Mouse (Mus musculus) limb, embryonic 14.5 days (tissue): ENCODE measurements around the gene Gm49358. TPM values are rescaled to one million over a fixed set of nuclear protein-coding genes. Genes with fewer than 3 reads are reported as not detected.

Source experiments
- ATAC-seq: fragments of 200-750 bp; cut with Nextera tagmentation; 2 replicates; pipeline ENCODE4 v1.8.0; 2017; ENCODE audit warnings: low read depth, moderate number of reproducible peaks, moderate TSS enrichment; ENCODE audit not compliant: low FRiP score
- DNase-seq: peaks from one replicate; pipeline ENCODE4 v3.0.0-alpha.2; 2015; ENCODE audit warnings: low spot score
- H3K27ac ChIP-seq: fragments of 300-500 bp; sonication (generic); replicated peaks from 2 replicates; pipeline ENCODE4 v1.5.1; 2014; ENCODE audit warnings: low read depth, mild to moderate bottlenecking, low read length, moderate library complexity, mixed read lengths
- H3K27me3 ChIP-seq: fragments of 300-500 bp; sonication (generic); 2 replicates; pipeline ENCODE4 v1.6.1; 2014; ENCODE audit warnings: low read length, mixed read lengths; ENCODE audit not compliant: control insufficient read depth, insufficient read depth
- H3K36me3 ChIP-seq: fragments of 300-500 bp; sonication (generic); 2 replicates; pipeline ENCODE4 v1.6.1; 2014; ENCODE audit warnings: mild to moderate bottlenecking, low read length, moderate library complexity, mixed read lengths; ENCODE audit not compliant: control insufficient read depth, insufficient read depth
- H3K4me1 ChIP-seq: fragments of 300-500 bp; sonication (generic); 2 replicates; pipeline ENCODE4 v1.6.1; 2014; ENCODE audit warnings: antibody characterized with exemption, low read length, mixed read lengths; ENCODE audit not compliant: control insufficient read depth, insufficient read depth
- H3K4me2 ChIP-seq: fragments of 300-500 bp; sonication (generic); replicated peaks from 2 replicates; pipeline ENCODE4 v1.6.1; 2014; ENCODE audit warnings: low read depth, mild to moderate bottlenecking, low read length, moderate library complexity; ENCODE audit not compliant: severe bottlenecking
- H3K4me3 ChIP-seq: fragments of 300-500 bp; sonication (generic); replicated peaks from 2 replicates; pipeline ENCODE4 v1.5.1; 2014; ENCODE audit warnings: low read length
- H3K9ac ChIP-seq: fragments of 300-500 bp; sonication (generic); 2 replicates; pipeline ENCODE4 v1.6.1; 2014; ENCODE audit warnings: mild to moderate bottlenecking, low read depth, low read length, moderate library complexity; ENCODE audit not compliant: severe bottlenecking
- H3K9me3 ChIP-seq: fragments of 300-500 bp; sonication (generic); 2 replicates; pipeline ENCODE4 v1.6.1; 2016; ENCODE audit warnings: low read length; ENCODE audit not compliant: control insufficient read depth
- POLR2A ChIP-seq: fragments of 200-500 bp; IDR thresholded peaks from 2 replicates; pipeline ENCODE4 v1.8.0; 2012; ENCODE audit warnings: inconsistent platforms, mild to moderate bottlenecking, moderate library complexity, borderline replicate concordance; ENCODE audit not compliant: insufficient read depth, insufficient read length; ENCODE audit errors: extremely low read depth
- WGBS: fragments of 180-500 bp; shearing (Covaris S2); extraction: QIAGEN DNeasy Blood & Tissue Kit; methylation state at CpG from one replicate; pipeline ENCODE4 v1.1.7; 2014; 5-methylcytosine and 5-hydroxymethylcytosine counted together
- polyA plus RNA-seq, 2 experiments: library from polyadenylated mRNA; depleted of rRNA in 1 of 2; stranded (reverse) in 1 of 2; unstranded in 1 of 2; fragments of >200 nt; fragmentation: Nextera tagmentation in 1 of 2; extraction: Ambion mirVana in 1 of 2; gene quantifications; 2 replicates each; pipeline versions ENCODE4 v1.2.1 to v1.2.3; 2012 to 2014

Gene Gm49358
- polyA plus RNA-seq, 2 experiments: 0.22 TPM; not detected in 1

DNA sequence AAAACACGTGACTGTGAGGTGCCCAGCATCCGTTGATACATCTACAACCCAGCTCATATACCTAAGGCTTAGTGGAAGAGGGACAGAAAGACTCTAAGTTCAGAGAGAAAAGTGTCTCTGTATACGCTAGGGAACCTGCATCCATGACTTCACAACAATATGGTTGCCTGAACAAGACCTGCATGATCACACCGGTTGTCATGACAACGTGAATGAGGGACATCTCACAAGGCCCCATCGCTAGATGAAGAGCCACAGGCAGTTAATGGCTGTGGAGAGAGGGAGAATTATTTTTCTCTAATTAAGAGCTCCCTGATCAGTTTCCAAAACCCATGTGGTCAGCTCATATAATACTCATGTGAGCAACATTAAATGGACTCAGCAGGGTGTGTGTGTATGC lies 88.4 kb downstream of the Gm49358 start:
- Histone ChIP-seq H3K27me3 (0 out of 2 replicates have a peak, but pooled peaks cover 8% of the 10 kb centered on the region), H3K36me3 (no peaks in the 10 kb centered on the region), H3K27ac (no peak overlapping the region), H3K9ac (no peak overlapping the region), H3K4me3 (no peak overlapping the region), H3K4me1 (no peaks in the 10 kb centered on the region), H3K9me3 (no peaks in the 10 kb centered on the region), H3K4me2 (no peak overlapping the region)
- DNase-seq (no peak), ATAC-seq (no peak)
- TF ChIP-seq POLR2A: no peak
- 84% methylated on average over 6 of the region's 6 CpGs for WGBS

- 79% methylated on average over 3 of the region's 3 CpGs for WGBS
- Histone ChIP-seq H3K27me3 (0 out of 2 replicates have a peak, but pooled peaks cover 8% of the 10 kb centered on the region), H3K9me3 (no peaks in the 10 kb centered on the region), H3K27ac (no peak overlapping the region), H3K4me2 (no peak overlapping the region), H3K4me3 (no peak overlapping the region), H3K36me3 (no peaks in the 10 kb centered on the region), H3K9ac (no peak overlapping the region), H3K4me1 (no peaks in the 10 kb centered on the region)
- no peak for ATAC-seq
- TF ChIP-seq POLR2A: no peak
- DNase-seq: no peak
These were observed 89.7 kb downstream of the Gm49358 start for GRCm38 (mm10) chr10:86853433-86853832.

DNA sequence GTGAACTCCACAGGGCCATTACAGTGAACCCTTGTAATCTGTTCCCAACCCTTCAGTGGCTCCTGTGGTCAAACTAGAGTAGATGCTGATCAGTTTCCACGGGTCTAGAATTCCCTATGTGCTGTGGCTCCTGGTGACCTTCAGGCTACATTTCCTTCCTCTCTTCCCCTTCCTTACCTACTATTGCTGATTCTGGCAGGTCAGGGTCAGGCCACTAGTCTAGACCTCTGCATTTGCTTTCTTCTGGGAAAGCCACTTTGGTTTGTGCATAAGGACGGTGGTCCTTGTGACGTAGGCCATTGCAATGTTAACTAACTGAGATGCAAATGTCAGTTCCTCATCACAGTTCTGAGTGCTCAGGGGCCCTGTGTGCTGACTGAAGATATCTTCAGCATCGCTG lies 96.6 kb downstream of the Gm49358 start:
- H3K4me3 ChIP-seq: no peak overlapping the region
- 83% methylated on average over 4 of the region's 4 CpGs for WGBS
- H3K36me3 ChIP-seq: no peaks in the 10 kb centered on the region
- ATAC-seq (no peak), DNase-seq (no peak)
- no peak for TF ChIP-seq POLR2A
- H3K27me3 ChIP-seq: no peaks in the 10 kb centered on the region
- H3K4me1 ChIP-seq: no peaks in the 10 kb centered on the region
- no peak overlapping the region for H3K4me2 ChIP-seq
- H3K9me3 ChIP-seq: no peaks in the 10 kb centered on the region
- H3K27ac ChIP-seq: no peak overlapping the region
- H3K9ac ChIP-seq: no peak overlapping the region

DNA sequence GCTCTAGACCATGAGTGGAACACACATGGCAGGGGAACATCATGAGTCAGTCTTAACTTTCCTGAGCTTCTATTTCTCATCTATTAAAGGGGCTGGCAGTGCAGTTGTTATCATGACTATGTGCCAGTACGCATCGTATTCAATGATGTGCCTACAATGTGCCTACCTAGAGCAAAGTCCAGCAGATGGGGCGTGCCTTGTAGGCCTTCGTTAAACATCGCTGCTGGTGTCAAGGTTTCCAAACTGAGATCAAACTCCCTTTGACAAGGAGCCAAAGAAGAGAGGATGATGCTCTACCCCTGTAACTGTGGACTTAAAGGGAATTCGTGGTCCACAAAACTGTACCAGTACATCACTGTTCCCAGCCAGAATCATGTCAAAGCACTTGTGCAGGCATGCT lies 98.7 kb downstream of the Gm49358 start:
- Histone ChIP-seq H3K36me3 (no peaks in the 10 kb centered on the region), H3K4me1 (no peaks in the 10 kb centered on the region), H3K27ac (no peak overlapping the region), H3K4me3 (no peak overlapping the region), H3K4me2 (no peak overlapping the region), H3K9ac (no peak overlapping the region), H3K27me3 (no peaks in the 10 kb centered on the region), H3K9me3 (no peaks in the 10 kb centered on the region)
- WGBS: 89% methylated on average over 6 of the region's 6 CpGs
- TF ChIP-seq POLR2A: no peak
- DNase-seq (no peak), ATAC-seq (no peak)

DNA sequence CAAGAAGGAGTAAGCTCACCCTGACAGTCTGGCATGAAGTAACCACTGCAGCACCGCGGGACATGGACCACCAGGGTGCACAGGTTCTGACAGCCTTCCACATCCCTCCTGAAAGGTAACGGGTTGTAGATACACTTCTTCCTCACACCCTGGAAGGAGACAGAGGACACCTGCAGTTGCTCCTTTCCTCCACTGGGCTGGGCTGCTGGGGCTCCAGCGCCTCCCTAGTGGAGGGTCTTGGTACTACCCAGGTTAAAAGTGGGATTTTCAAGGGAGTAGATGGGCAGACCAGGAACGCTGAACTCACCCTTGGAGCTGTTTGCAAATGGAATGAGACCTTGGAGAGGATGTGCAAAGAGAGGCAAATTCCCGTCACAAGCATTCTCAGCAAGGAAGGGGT lies 99.7 kb downstream of the Gm49358 start:
- H3K4me3 ChIP-seq: no peak overlapping the region
- H3K9me3 ChIP-seq: no peaks in the 10 kb centered on the region
- ATAC-seq (no peak), DNase-seq (no peak)
- H3K4me1 ChIP-seq: no peaks in the 10 kb centered on the region
- no peak overlapping the region for H3K9ac ChIP-seq
- H3K4me2 ChIP-seq: no peak overlapping the region
- H3K27ac ChIP-seq: no peak overlapping the region
- H3K27me3 ChIP-seq: no peaks in the 10 kb centered on the region
- WGBS: 86% methylated on average over 6 of the region's 6 CpGs
- no peak for TF ChIP-seq POLR2A
- H3K36me3 ChIP-seq: no peaks in the 10 kb centered on the region

- ATAC-seq (no peak), DNase-seq (no peak)
- Histone ChIP-seq H3K36me3 (no peaks in the 10 kb centered on the region), H3K4me2 (no peak overlapping the region), H3K27me3 (no peaks in the 10 kb centered on the region), H3K4me1 (no peaks in the 10 kb centered on the region), H3K27ac (no peak overlapping the region), H3K9me3 (no peaks in the 10 kb centered on the region), H3K4me3 (no peak overlapping the region), H3K9ac (no peak overlapping the region)
- 76% methylated on average over 7 of the region's 7 CpGs for WGBS
- TF ChIP-seq POLR2A: no peak
These were observed 108.3 kb downstream of the Gm49358 start for GRCm38 (mm10) chr10:86872121-86872520.
